ENCODE assay signal across 10 mouse cellular contexts in the genomic region with DNA sequence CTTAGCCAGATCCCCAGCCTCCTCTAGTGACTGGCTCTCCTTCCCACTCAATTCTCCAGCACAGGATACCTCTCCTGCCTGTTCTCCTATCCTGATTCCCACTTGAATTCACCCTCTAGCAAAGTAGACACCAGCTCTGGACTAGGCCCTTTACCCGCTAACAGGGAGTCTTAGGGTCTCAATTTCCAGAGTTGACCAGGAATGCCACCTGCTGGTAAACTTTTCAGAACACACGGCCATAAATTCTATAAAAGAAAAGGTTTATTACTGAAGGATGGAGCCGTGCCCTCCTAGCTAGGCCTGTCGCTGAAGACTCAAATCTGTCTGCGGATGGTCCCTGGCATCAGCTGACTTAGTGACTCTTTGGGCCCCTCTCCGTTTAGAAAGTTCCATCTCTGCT.
DNase-seq lines count a peak whose midpoint lies in the region; ATAC-seq and TF ChIP-seq lines count a peak whose summit lies in the region.
"Had no signal": no experiment of that assay in that cellular context is flagged by ENCODE, and none has a peak within 500 bp of the region (broad histone marks: within the 10 kb centered on the region; RNA-seq: fewer than 3 reads in every experiment).

No protein-coding gene starts in this region.

- no peak overlapping the region for H3K4me2 ChIP-seq in kidney, embryonic 15.5 days
- no peak overlapping the region for H3K4me2 ChIP-seq in CH12.LX (ENCODE audit: insufficient read depth, low read depth, poor library complexity, severe bottlenecking)

- H3K4me3 ChIP-seq in kidney, embryonic 15.5 days (replicated peaks), result no peak overlapping the region
- H3K4me3 ChIP-seq in CH12.LX (replicated peaks in 1 of 3; ENCODE audit: low read depth in 2 of 3, low read length in 2 of 3, poor library complexity in 1 of 3), result no peak overlapping the region

- H3K9me3 ChIP-seq in kidney, embryonic 15.5 days (replicated peaks), result no peaks in the 10 kb centered on the region
- no peaks in the 10 kb centered on the region for H3K9me3 ChIP-seq in CH12.LX (replicated peaks; ENCODE audit: low read length)

- no peak overlapping the region for H3K9ac ChIP-seq in kidney, embryonic 15.5 days
- H3K9ac ChIP-seq in CH12.LX (ENCODE audit: insufficient read depth, low read depth), result no peak overlapping the region
- H3K9ac ChIP-seq: liver, embryonic 14.5 days had no signal

- no peaks in the 10 kb centered on the region for H3K36me3 ChIP-seq in kidney, embryonic 15.5 days
- H3K36me3 ChIP-seq in CH12.LX (replicated peaks in 1 of 2; ENCODE audit: control insufficient read depth in 1 of 2, insufficient read depth in 1 of 2, low read length in 1 of 2), result no peaks in the 10 kb centered on the region

- in situ Hi-C loops in CH12.LX (cut with MboI; ENCODE audit: low pct_ligation_motif_present, low pct_unique_long_range_greater_than_20kb, low sequenced_read_pairs), result loop anchor here (25.0 kb wide), 1 partner anchor 284 kb away; no protein-coding TSS in a partner anchor

- intact Hi-C loops in heart, postnatal 14 days (cut with DNase I), result loop anchor here (1.0 to 10.0 kb wide), 4 partner anchors 117 to 353 kb away; no protein-coding TSS in a partner anchor

- H3K79me2 ChIP-seq in CH12.LX (replicated peaks; ENCODE audit: control insufficient read depth, extremely low read depth, insufficient read depth, poor library complexity, severe bottlenecking), result no peaks in the 10 kb centered on the region

- H3K4me1 ChIP-seq in kidney, embryonic 15.5 days, result no peaks in the 10 kb centered on the region
- peaks cover 0 to 4% of the 10 kb centered on the region in 2 experiments; a peak in 1 of 4 replicates for H3K4me1 ChIP-seq in CH12.LX (ENCODE audit: control insufficient read depth in 1 of 2, insufficient read depth in 2 of 2)

- TF ChIP-seq EP300 in CH12.LX (IDR thresholded peaks at IDR 0.05; ENCODE audit: low read length), result no peak

- H3K27me3 ChIP-seq in kidney, embryonic 15.5 days, result no peaks in the 10 kb centered on the region
- no peaks in the 10 kb centered on the region for H3K27me3 ChIP-seq in CH12.LX (replicated peaks)

- ATAC-seq in kidney, embryonic 15.5 days (replicated peaks; ENCODE audit: low FRiP score), result no peak
- ATAC-seq in frontal cortex, adult (ENCODE audit: low TSS enrichment), result no peak

- WGBS in kidney, embryonic 15.5 days, result 45% methylated on average over 6 of the region's 6 CpGs

- DNase-seq in adrenal gland, adult (ENCODE audit: inconsistent age in 2 of 2, low spot score in 1 of 2), result peak; percentile 10 to 73
- DNase-seq in adrenal gland, postnatal 25 days, result no peak
- DNase-seq in kidney, adult 11 months, result peak; percentile 12
- DNase-seq in CH12.LX (ENCODE audit: extremely low read depth), result peak; percentile 31
- peak; percentile 12 to 17 for DNase-seq in heart, postnatal 14 days
- no peak for DNase-seq in urinary bladder, adult 18-20 months (ENCODE audit: low spot score in 2 of 2)
- DNase-seq: spleen, adult 18-20 months had no signal

- peak in 1 of 2 experiments; percentile 67; a peak in 2 of 4 replicates for TF ChIP-seq CTCF in CH12.LX (conservative IDR thresholded peaks at IDR 0.05 in 1 of 2, IDR thresholded peaks at IDR 0.05 in 1 of 2; ENCODE audit: low read depth in 2 of 2, low read length in 2 of 2)

- peak; percentile 70 for TF ChIP-seq RAD21 in CH12.LX (IDR thresholded peaks at IDR 0.05; ENCODE audit: low read depth, low read length)

- H3K27ac ChIP-seq in kidney, embryonic 15.5 days, result no peak overlapping the region
- no peak overlapping the region for H3K27ac ChIP-seq in CH12.LX (ENCODE audit: insufficient read depth, low read depth)
- H3K27ac ChIP-seq: liver, embryonic 14.5 days had no signal

- no peak for TF ChIP-seq POLR2A in CH12.LX (IDR thresholded peaks at IDR 0.05; ENCODE audit: low read depth, low read length)

- dilution Hi-C loops in CH12.LX (cut with MboI; ENCODE audit: extremely low pct_ligation_motif_present, extremely low pct_unique_long_range_greater_than_20kb, low sequenced_read_pairs), result no loop called here

TF ChIP-seq in CH12.LX, 34 proteins besides CTCF, POLR2A, EP300 and RAD21:
- TF ChIP-seq ZC3H11A (IDR thresholded peaks at IDR 0.05; ENCODE audit: low read depth, low read length) (peak; percentile 56; the same call in 1 of the 2 replicates), SMC3 (IDR thresholded peaks at IDR 0.05; ENCODE audit: low read depth, low read length) (peak; percentile 81), GABPA (IDR thresholded peaks at IDR 0.05; ENCODE audit: insufficient replicate concordance, low read depth, low read length) (no peak)
TF ChIP-seq in CH12.LX: peak in this region for 2.

Comparison
In these comparisons a context has a peak if more than half of its experiments do, and no peak if none do; other contexts are left out.
1. DNase-seq: peak in adrenal gland, adult (2 of 2), kidney, adult 11 months (single experiment), CH12.LX (single experiment) and heart, postnatal 14 days (2 of 2); none in adrenal gland, postnatal 25 days (single experiment) and urinary bladder, adult 18-20 months (0 of 2).